Mouse (Mus musculus) fat pad, adult 2 months (tissue): ENCODE measurements around the gene Pacsin3.

ENCODE experiments used
- DNase-seq: peaks from one replicate; pipeline ENCODE4 v3.0.0-alpha.2; 2011; ENCODE audit warnings: low read depth, low spot score; ENCODE audit errors: extremely low read depth

Gene Pacsin3

GRCm38 (mm10) chr2:91301836-91302235 lies 46.1 kb downstream of the Pacsin3 start:
- DNase-seq = no peak

- DNase-seq = no peak
Measured at GRCm38 (mm10) chr2:91302845-91303244, 47.1 kb downstream of the Pacsin3 start.

GRCm38 (mm10) chr2:91305926-91306325 lies 50.2 kb downstream of the Pacsin3 start:
- DNase-seq = no peak

- no peak for DNase-seq
Measured at GRCm38 (mm10) chr2:91306589-91306988, 50.8 kb downstream of the Pacsin3 start.

GRCm38 (mm10) chr2:91308680-91309079 lies 52.9 kb downstream of the Pacsin3 start:
- DNase-seq = no peak

GRCm38 (mm10) chr2:91309546-91309945 lies 53.8 kb downstream of the Pacsin3 start:
- no peak for DNase-seq

GRCm38 (mm10) chr2:91312578-91313311 lies 57.0 kb downstream of the Pacsin3 start:
- no peak for DNase-seq

- no peak for DNase-seq
Measured at GRCm38 (mm10) chr2:91314184-91314583, 58.4 kb downstream of the Pacsin3 start.
